Mouse (Mus musculus) megakaryocyte-erythroid progenitor cell, adult 5-6 weeks (primary cell): ENCODE measurements around the gene Ica1. TPM values are rescaled to one million over a fixed set of nuclear protein-coding genes. Genes with fewer than 3 reads are reported as not detected.

Experiments used
- ATAC-seq: replicated peaks from 2 replicates; pipeline ENCODE4 v1.8.0; 2016; ENCODE audit warnings: mild to moderate bottlenecking, inconsistent platforms; ENCODE audit not compliant: severe bottlenecking, poor library complexity, low FRiP score, low TSS enrichment
- total RNA-seq, 2 experiments: library from RNA; stranded (forward) in 1 of 2; stranded (reverse) in 1 of 2; fragments of 200-1000, 215-1000 nt in 1 of 2; fragments of >200 nt in 1 of 2; fragmentation: Nextera tagmentation in 1 of 2; gene quantifications; 2 replicates each; pipeline ENCODE4 v1.2.3; 2014 to 2017

Gene Ica1
- total RNA-seq, 2 experiments from 2014 or later = 1.0 to 6.0 TPM

DNA sequence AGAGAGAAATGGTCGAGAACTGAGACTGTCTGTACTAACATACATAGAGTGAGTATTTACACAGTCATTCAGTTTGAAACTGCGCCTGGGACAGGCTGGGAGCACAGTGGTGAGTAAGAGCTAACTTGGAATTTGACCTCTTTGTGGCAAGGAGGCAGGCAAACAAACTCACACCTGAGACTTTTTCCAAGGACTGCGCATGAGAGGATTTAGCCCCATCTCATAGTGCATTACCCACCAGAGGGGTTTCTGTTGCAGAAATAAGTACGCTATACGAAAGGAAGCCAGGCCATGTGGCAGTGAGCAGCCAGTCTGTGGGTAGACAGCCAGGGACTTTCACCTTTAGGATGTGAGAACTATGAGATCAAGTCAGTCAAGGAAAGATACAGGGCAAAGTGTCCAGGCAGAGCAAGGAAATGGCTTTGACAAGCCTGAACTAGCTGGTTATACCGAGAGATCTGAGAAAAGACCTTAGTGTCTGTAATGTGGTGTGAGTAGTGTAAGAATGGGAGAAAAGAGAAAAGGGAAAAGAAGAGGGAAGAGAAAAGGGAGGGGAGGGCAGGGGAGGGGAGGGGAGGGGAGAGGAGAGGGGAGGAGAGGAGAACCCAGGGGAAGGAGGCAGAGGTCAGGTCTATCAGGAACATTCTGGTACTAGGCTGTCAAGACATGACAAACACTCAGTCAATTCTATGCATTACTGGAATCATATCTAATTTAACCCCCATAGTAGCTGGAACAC is 25.1 kb downstream of the Ica1 start:
- ATAC-seq = no peak

DNA sequence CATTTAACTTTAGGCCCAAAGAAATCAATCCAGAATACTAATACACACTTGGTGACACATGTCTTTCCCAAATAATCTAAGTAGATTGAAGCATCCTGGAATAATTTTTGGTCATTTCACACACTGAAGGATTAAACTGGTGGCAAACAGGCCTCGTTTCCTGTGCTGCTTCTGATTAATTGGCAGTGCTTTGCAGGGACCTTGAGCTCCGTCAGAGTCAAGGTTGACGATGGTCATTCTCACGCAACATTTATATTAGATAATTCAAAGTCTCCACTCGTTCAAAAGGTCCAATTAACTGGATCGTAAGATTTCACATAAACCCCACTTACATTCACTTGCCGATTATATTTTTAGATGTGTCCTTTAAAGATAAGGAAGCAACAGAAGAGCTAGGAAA is 33.4 kb downstream of the Ica1 start:
- ATAC-seq = no peak

DNA sequence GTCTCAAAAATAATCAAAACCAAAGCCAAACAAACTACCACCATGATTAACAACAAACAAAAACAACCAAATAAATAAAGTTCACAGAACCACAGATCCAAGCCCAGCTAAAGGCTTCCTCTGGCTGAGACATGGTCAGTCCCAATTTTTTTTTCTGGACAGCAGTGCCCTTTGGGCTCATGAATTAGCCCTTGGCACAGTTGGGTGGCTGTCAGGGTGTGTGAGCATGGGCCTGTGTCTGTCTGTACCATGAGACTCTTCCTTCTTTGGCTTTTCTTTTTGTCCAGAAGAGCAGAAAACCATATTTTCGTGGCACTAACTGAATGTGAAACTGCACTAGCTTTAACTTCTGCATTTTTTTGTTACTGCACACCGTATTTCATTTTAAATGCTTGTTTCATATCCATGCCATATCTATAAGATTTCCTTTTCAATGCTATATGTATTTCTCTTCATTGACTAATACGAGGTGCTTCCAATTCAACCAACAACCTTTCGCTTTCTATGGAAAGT is 34.0 kb downstream of the Ica1 start:
- ATAC-seq = no peak

DNA sequence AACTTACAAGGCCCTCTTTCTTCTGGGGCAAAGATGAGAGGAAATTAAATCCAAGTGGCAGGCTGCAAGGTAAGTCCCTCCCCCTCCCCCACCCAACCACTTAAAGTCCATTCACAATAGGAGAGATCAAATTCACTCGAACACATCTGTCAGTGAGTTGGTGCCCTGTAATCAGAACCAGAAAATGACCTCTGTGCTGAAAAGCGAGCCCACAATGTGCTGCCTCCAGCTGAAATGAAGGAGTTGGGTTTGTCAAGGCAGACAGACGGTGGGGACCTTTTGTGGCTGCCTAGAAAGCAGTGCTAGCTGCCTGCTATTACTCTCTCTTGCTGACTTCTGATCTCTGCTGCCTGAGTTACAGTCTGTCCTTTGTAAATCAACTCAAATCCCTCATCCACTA is 35.8 kb downstream of the Ica1 start:
- no peak for ATAC-seq

DNA sequence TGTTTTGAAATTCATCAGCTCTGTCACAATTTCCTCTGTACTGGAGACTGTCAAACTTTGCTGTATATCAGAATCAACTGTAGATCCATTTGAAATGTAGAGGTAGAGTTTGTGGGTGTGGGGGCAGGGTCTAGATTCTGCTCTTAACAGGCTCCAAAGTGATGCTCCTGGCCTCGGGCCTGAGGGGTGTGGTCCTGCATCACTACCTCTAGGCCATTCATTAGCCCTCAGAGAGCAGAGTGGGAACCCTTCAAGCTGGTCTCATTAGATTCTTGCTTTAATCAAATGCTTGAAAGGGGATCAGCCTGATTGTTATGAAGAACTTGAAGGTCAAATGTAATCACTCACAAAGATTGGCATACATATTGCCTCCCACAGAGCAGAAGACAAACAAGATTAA is 36.6 kb downstream of the Ica1 start:
- ATAC-seq = no peak

DNA sequence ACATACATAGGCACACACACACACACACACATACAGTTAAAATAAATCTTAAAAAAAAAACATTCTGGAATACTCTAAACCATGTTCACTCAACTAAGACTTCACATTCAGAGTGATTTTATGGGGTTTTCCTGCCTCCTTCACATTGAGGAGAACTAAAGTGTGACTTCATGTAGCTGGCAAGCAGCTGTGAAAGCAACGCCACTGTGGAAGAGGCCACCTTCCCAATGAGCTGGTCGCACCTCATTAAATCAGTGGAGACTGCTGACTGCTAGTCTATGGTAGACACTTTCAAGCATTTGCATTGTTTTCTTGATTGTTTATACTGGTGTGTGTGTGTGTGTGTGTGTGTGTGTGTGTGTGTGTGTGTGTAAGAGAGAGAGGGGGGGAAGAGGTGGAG is 38.2 kb downstream of the Ica1 start:
- ATAC-seq = no peak

DNA sequence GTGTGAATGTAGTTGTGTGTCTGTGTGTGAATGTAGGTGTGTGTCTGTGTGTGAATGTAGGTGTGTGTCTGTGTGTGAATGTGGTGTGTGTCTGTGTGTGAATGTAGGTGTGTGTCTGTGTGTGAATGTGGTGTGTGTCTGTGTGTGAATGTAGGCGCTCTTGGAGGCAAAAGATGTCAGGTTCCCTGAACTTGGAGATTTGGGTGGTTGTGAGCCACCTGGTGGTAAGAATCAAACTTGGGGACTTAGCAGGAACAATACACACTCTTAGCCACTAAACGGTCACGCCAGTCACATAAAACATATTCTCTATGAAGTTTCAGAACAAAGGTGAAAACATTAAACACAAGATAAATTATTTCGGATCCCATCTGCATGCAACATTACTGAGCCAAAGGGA is 39.9 kb downstream of the Ica1 start:
- peak; percentile 63 for ATAC-seq

DNA sequence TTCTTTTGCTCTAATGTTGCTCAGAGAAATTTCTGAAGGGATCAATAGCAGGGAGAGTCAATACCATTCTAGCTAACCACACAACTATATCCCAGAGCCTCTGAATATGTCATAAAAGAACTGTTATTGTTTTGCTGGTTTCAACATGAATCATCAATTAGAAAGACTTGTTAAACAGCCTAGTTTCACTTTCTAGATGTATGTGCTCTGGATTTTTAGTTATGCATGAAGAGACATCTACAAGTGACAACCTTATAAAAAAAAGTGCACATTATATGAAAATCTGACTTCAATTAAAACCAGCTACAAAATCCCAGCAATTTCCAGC is 41.8 kb downstream of the Ica1 start:
- no peak for ATAC-seq

DNA sequence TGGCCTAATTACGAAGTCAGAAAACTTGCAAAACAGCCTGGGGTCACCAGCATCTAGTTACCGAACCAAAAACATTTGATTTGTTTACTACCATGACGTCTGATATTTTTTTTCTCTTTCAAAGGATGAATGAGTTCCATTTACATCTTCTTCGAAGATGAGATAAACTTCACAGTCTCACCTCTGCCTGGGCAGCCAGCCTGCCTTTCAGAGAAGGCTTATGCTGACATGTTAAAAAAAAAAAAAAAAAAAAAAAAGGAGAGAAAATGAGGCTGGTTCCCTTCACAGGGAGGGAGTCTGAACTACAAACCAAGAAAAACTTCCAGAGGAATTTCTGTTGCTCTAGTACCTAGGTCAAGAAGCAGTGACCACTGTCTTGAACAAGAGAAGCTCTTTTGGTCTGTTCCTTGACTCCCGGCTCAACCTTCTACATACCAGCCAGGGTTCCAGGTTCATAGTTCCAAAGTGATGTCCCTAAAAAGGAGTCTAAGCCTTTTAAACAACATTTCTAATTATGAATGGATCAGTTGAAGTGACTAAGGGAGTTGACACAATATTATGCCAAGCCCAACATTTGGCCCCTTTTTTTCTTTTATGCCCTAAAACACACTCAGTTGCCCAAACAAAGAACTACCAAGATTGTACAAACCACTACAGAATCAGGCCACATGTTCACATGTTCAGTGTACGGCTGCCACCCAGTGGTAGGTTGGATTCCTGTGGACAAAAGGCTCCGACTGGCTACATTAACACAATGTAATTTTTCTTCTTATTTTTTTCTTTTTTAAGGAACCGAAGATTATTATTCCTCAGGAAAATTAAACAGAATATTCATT is 42.4 kb downstream of the Ica1 start:
- peak; percentile 85 for ATAC-seq

DNA sequence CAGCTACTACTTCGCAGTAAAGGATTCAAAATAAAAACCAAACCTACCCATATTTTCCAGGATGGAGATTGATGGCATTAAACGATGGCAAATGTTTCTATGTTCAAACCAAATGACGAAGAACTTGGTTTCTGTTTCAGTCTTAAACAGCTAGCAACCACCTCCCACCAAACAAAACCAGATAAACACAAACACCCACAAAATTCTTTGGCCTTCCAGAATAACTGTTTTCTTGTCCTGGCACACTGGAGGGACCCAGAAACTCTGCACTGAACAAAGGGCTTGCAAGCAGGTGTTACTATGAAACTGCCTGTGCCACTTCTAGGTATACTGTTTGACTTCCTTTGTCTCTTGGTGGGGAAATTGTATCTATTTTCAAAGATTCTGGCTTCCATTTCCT is 43.2 kb downstream of the Ica1 start:
- ATAC-seq = no peak

DNA sequence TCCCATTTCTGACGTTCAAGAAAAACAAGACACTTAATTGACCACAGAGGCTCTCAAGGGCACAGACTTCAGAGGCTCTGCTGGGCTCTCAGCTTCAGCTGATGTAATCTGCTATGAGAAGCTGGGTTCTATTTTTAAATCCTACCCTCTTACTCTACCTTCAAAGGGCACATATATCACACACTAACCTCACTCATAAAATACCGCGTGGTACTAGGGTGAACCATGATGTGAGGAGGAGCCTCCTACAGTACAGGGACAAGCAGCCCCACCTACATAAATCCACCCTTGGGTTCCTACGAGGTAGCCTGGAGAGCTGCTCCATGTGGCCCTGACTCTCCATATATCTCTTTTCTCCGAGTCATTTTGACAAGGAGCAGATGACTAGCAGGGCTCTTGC is 45.8 kb downstream of the Ica1 start:
- ATAC-seq = no peak

DNA sequence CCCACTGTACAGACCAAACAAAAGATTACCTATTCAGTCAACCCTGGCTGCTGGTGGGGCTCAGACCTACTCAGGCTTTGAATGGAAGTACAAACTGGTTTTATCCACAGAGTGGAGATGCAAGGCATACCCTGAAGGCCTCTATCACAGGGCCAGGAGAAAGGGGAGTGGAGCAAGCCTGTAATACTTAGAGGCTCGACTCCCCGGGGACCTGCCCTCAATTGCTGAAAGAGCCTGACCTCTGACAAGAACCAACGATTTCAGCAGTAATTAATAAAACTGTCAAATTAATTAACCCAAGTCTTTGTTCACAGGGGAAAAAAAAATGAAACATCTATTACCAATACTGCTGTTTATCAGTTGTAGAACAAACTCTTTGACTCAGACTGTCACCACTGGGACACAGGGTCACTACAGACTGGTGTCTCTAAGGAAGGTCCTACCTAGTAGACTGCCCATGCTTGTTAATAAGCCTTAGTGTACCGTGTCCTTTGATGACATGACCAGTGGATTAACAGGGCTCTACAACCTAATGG is 46.6 kb downstream of the Ica1 start:
- ATAC-seq = no peak

DNA sequence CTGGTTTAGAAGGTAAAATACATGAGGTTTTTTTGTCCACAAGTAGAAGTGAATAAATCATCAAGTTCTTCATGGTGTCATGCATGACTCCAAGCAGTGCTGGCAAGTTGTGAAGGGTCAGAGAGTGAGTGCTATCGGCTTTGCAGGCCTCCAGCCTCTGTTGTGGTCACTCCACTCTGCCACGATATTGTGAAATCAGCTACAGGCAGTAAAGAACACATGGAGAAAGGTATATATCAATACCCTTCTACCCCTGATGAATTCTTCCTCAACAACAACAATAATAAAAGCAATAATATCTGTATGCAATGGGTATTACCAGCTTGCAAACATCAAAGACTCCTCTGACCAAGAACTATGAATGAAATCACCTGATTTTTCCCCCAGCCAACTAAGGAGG is 47.9 kb downstream of the Ica1 start:
- ATAC-seq = no peak

DNA sequence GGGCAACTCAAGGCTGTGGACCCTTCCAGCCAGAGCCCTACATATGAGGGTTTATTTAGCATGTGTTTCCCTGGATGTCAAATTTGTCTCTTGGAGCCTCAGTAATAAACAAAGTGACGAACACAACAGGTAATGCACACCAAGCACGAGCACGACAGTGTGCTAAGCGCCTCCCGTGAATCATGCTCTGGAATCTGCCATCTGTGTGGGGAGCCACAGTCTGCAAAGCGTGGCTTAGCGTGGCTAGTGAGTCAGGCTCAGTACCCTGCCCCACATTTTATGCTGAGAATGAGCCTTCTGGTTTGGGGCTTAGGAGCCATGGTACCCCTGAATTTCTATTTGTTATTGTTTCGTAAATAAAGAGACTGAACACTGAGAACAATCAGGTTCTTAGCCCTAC is 50.5 kb downstream of the Ica1 start:
- ATAC-seq = no peak

DNA sequence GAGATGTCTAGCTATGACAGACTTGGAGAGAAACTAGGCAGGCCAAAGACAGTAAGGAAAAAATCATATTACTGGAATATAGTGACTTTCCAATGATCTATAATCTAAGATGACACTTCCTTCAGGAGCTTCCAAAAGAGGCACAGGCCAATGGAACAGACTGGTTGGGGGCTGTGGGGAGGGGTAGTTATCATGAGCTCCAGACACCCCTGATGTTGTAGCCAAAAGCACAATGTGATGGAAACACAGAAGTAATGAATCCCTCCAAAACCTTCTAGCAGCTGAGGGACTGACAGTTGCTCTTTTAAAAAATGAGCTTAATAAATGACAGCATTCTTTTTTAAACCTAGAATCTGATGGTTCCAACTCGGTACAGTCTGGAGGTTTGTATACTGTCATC is 52.7 kb downstream of the Ica1 start:
- no peak for ATAC-seq

DNA sequence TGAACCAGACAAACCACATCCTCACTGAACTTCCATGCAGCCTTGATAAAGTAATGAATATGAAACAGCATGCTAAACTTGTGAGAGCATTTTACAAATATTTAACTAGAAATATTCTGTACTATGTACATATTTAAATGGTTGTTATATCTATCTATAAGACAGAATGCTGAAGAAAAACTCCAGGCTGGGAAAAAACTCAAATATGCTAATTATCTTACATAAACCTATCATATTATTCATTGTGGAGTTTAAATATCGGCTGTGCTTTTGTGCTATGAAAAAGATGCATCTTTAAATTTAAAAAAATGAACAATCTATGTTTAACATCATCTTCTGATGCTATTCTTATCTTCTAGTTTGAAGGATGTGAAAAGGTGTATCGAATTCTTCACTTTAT is 58.6 kb downstream of the Ica1 start:
- ATAC-seq = no peak

DNA sequence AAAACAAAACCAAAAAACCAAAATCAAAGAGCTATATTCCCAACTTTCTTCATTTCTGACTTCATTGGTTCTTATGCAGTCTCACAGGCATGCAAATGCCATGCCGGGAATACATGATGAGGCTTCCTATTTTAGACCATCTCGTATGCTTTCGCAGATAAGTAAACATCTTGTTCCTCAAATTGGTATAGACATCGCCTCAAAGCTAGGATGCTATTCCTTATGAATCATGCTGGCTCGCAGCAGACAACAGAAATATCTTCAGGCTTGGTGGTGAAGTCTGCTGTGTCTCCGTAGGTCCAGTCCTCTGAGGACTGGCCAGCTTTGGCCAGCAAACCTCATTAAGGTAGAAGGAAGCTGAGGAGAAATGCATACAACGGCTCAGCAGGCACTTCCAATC is 60.3 kb downstream of the Ica1 start:
- no peak for ATAC-seq

DNA sequence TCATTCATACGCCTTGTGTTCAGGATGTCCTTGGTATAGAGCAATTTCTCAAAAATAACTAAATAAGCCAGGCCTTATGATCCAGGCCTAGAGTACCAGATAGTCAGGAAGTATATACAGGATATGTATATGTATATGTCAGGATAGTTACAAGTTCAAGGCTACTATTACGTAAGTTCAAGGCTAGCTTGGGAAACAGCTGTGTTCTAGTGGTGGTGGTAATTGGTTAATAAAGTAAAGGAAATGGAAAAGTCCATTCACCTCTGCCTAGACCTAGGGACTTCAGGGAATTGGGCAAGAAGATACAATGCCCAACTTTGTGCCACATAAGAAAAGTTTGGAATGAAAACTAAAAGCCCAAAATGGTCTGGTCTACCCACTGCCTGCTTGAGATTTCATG is 61.7 kb downstream of the Ica1 start:
- ATAC-seq = no peak

DNA sequence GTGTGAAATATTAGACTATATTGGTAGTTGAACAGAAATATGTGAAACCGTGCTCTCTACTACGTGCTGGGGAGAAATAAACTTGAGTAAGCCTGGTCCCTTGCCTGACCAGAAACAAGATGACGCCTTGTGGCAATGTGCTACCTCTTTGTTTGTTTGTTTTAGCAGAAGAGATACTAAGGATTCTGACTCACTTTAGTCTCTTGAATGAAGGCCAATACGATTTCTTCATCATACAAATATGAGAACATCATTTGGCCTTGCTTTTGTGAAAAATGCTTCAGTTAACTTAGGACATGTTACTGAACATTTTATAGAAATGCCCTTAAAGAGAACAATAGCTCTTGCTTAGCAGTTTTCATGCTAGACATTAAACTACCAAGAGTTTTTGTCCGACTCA is 67.0 kb downstream of the Ica1 start:
- no peak for ATAC-seq

DNA sequence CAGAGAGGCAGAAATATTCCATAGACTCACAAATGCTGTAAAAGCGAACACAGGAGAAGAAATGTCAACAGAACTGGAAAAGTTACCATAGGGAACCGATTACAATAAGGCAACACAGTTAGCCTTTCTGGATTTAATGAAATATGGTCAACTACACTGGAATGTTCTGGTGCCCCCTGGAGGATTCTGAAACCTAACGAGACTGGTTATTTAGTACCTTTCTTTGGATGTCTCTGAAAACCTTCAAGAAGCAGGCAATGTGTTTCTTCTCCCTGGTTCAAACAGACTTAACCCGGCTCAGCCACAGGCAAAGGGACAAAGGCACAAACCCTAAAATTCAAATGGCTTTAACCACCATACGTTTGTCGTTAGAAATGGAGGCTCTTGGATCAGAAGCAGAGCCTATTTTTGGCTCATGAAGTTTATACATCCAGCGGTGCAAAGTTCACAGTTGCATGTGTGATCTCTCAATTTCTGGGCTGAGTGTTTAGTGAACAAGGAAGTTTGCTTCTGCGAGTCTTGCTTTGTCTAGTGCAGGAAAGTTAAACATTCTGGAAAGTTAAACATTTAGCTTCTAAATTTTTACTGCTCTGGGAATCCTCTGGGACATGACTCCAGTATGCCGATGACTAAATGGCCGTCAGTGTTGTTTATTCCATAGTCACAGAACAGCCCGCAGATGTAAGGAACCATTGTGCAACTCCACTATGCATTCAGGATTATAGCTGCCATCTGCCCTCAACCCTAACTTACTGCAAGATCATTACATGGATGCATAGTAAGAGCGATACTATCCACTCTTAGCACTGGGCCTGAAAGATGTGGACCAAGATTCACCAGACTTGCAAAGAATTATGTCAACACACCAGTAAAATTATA is 83.4 kb downstream of the Ica1 start:
- ATAC-seq = no peak
